Mouse (Mus musculus) limb, embryonic 14.5 days (tissue): Measurements from ENCODE around the gene Zfand2a. TPM values are rescaled to one million over a fixed set of nuclear protein-coding genes. Genes with fewer than 3 reads are reported as not detected.

Source experiments
- ATAC-seq: fragments of 200-750 bp; cut with Nextera tagmentation; 2 replicates; pipeline ENCODE4 v1.8.0; 2017; ENCODE audit warnings: low read depth, moderate number of reproducible peaks, moderate TSS enrichment; ENCODE audit not compliant: low FRiP score
- DNase-seq: peaks from one replicate; pipeline ENCODE4 v3.0.0-alpha.2; 2015; ENCODE audit warnings: low spot score
- H3K27ac ChIP-seq: fragments of 300-500 bp; sonication (generic); replicated peaks from 2 replicates; pipeline ENCODE4 v1.5.1; 2014; ENCODE audit warnings: low read depth, mild to moderate bottlenecking, low read length, moderate library complexity, mixed read lengths
- H3K27me3 ChIP-seq: fragments of 300-500 bp; sonication (generic); 2 replicates; pipeline ENCODE4 v1.6.1; 2014; ENCODE audit warnings: low read length, mixed read lengths; ENCODE audit not compliant: control insufficient read depth, insufficient read depth
- H3K36me3 ChIP-seq: fragments of 300-500 bp; sonication (generic); 2 replicates; pipeline ENCODE4 v1.6.1; 2014; ENCODE audit warnings: mild to moderate bottlenecking, low read length, moderate library complexity, mixed read lengths; ENCODE audit not compliant: control insufficient read depth, insufficient read depth
- H3K4me1 ChIP-seq: fragments of 300-500 bp; sonication (generic); 2 replicates; pipeline ENCODE4 v1.6.1; 2014; ENCODE audit warnings: antibody characterized with exemption, low read length, mixed read lengths; ENCODE audit not compliant: control insufficient read depth, insufficient read depth
- H3K4me2 ChIP-seq: fragments of 300-500 bp; sonication (generic); replicated peaks from 2 replicates; pipeline ENCODE4 v1.6.1; 2014; ENCODE audit warnings: low read depth, mild to moderate bottlenecking, low read length, moderate library complexity; ENCODE audit not compliant: severe bottlenecking
- H3K4me3 ChIP-seq: fragments of 300-500 bp; sonication (generic); replicated peaks from 2 replicates; pipeline ENCODE4 v1.5.1; 2014; ENCODE audit warnings: low read length
- H3K9ac ChIP-seq: fragments of 300-500 bp; sonication (generic); 2 replicates; pipeline ENCODE4 v1.6.1; 2014; ENCODE audit warnings: mild to moderate bottlenecking, low read depth, low read length, moderate library complexity; ENCODE audit not compliant: severe bottlenecking
- H3K9me3 ChIP-seq: fragments of 300-500 bp; sonication (generic); 2 replicates; pipeline ENCODE4 v1.6.1; 2016; ENCODE audit warnings: low read length; ENCODE audit not compliant: control insufficient read depth
- POLR2A ChIP-seq: fragments of 200-500 bp; IDR thresholded peaks from 2 replicates; pipeline ENCODE4 v1.8.0; 2012; ENCODE audit warnings: inconsistent platforms, mild to moderate bottlenecking, moderate library complexity, borderline replicate concordance; ENCODE audit not compliant: insufficient read depth, insufficient read length; ENCODE audit errors: extremely low read depth
- WGBS: fragments of 180-500 bp; shearing (Covaris S2); extraction: QIAGEN DNeasy Blood & Tissue Kit; methylation state at CpG from one replicate; pipeline ENCODE4 v1.1.7; 2014; 5-methylcytosine and 5-hydroxymethylcytosine counted together
- polyA plus RNA-seq, 2 experiments: library from polyadenylated mRNA; depleted of rRNA in 1 of 2; stranded (reverse) in 1 of 2; unstranded in 1 of 2; fragments of >200 nt; fragmentation: Nextera tagmentation in 1 of 2; extraction: Ambion mirVana in 1 of 2; gene quantifications; 2 replicates each; pipeline versions ENCODE4 v1.2.1 to v1.2.3; 2012 to 2014

Zfand2a gene
- polyA plus RNA-seq, 2 experiments: 6.2 to 16.4 TPM

- no peak overlapping the region for H3K27ac ChIP-seq
- no peak overlapping the region for H3K4me2 ChIP-seq
- DNase-seq: no peak
- no peak for ATAC-seq
- no peaks in the 10 kb centered on the region for H3K9me3 ChIP-seq
- no peak for TF ChIP-seq POLR2A
- H3K9ac ChIP-seq: no peak overlapping the region
- H3K4me1 ChIP-seq: no peaks in the 10 kb centered on the region; the same call in 1 of the 2 replicates
- H3K36me3 ChIP-seq: no peaks in the 10 kb centered on the region
- no peaks in the 10 kb centered on the region for H3K27me3 ChIP-seq
- 87% methylated on average over 11 of the region's 11 CpGs for WGBS
- no peak overlapping the region for H3K4me3 ChIP-seq
Measured at GRCm38 (mm10) chr5:139490131-139490530, 5.8 kb upstream of the Zfand2a start.

GRCm38 (mm10) chr5:139483171-139483848, 1.0 kb downstream of the Zfand2a start:
- Histone ChIP-seq H3K9ac (peak overlapping the region; percentile 80), H3K4me1 (peaks cover 7% of the 10 kb centered on the region; the same call in 1 of the 2 replicates), H3K4me3 (peak overlapping the region; percentile 92), H3K27ac (no peak overlapping the region), H3K27me3 (no peaks in the 10 kb centered on the region), H3K36me3 (peaks cover 36% of the 10 kb centered on the region), H3K4me2 (peak overlapping the region; percentile 83), H3K9me3 (no peaks in the 10 kb centered on the region)
- no peak for TF ChIP-seq POLR2A
- WGBS: 58% methylated on average over 14 of the region's 14 CpGs
- no peak for ATAC-seq
- DNase-seq: no peak

GRCm38 (mm10) chr5:139480406-139480805, 3.9 kb downstream of the Zfand2a start:
- 88% methylated on average over 8 of the region's 10 CpGs for WGBS
- Histone ChIP-seq H3K36me3 (peaks cover 62% of the 10 kb centered on the region), H3K4me2 (no peak overlapping the region), H3K27ac (no peak overlapping the region), H3K4me1 (peaks cover 7% of the 10 kb centered on the region; the same call in 1 of the 2 replicates), H3K4me3 (no peak overlapping the region), H3K9me3 (no peaks in the 10 kb centered on the region), H3K27me3 (no peaks in the 10 kb centered on the region), H3K9ac (no peak overlapping the region)
- no peak for TF ChIP-seq POLR2A
- ATAC-seq (no peak), DNase-seq (no peak)

GRCm38 (mm10) chr5:139479088-139479487, 5.3 kb downstream of the Zfand2a start:
- H3K36me3 ChIP-seq: peaks cover 74% of the 10 kb centered on the region
- 93% methylated on average over 8 of the region's 8 CpGs for WGBS
- no peak for TF ChIP-seq POLR2A

GRCm38 (mm10) chr5:139474741-139475140, 9.6 kb downstream of the Zfand2a start:
- Histone ChIP-seq H3K4me3 (no peak overlapping the region), H3K27me3 (no peaks in the 10 kb centered on the region), H3K4me2 (no peak overlapping the region), H3K36me3 (peaks cover 81% of the 10 kb centered on the region), H3K4me1 (no peaks in the 10 kb centered on the region), H3K9ac (no peak overlapping the region), H3K9me3 (no peaks in the 10 kb centered on the region), H3K27ac (no peak overlapping the region)
- DNase-seq: no peak
- no peak for TF ChIP-seq POLR2A
- no peak for ATAC-seq
- 96% methylated on average over 9 of the region's 9 CpGs for WGBS

More at GRCm38 (mm10) chr5:139479088-139479487, 5.3 kb downstream of the Zfand2a start:
- Histone ChIP-seq H3K4me1 (peaks cover 7% of the 10 kb centered on the region; the same call in 1 of the 2 replicates), H3K4me2 (no peak overlapping the region), H3K27me3 (no peaks in the 10 kb centered on the region), H3K4me3 (no peak overlapping the region), H3K9ac (no peak overlapping the region), H3K9me3 (no peaks in the 10 kb centered on the region), H3K27ac (no peak overlapping the region)
- ATAC-seq (no peak), DNase-seq (no peak)
